Mouse (Mus musculus): Measurements from ENCODE around the gene Gpc4. TPM values are rescaled to one million over a fixed set of nuclear protein-coding genes. Genes with fewer than 3 reads are reported as not detected.
A peak's percentile ranks its signal among the peaks of the same experiment; 100 is the strongest.

Gpc4 gene
- total and polyA plus RNA-seq, 2 experiments from 2014 or later: 1.6 to 7.2 TPM

DNA sequence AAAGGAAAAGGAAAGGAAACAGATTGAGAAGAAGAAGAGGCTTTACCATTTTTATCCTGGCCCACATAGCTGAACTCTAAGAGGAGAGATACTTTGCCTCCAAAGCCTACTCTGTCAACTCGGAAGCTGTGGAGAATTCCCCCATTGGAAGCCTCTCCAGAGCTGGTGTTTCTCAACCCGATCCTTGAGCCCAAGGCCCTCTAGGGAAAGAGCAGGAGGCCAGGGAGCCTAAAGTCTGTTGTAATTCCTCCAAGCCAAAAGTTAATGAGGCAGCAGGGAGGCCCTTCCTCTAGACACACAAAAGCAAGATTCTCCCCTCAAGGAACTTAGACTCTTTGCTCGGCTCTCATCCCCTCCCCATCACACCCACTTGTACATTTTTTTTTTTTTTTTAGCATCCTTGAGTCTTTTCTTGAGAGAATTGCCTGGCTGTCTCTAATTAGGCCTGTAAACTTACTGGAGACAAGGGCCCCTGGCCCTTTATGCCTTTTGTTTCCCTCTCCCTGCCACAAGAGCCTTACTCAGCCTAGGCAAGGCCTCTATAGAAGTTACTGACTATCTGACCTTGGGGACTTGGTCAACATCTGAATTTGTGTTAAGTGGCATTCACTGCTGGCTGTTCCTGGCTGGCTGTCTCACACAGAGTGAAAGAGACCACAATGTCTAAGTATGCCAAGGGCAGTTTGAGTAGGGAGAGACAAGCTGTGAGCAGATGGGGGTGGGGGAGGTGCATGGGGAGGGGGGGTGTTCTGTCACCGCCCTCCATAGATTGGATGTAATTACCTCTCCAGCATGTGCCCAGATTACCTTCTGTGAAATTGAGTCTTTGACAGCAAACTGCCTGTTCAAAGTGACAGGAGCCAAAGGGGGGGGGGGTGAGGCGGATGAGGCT is 18.7 kb upstream of the Gpc4 start:
- no peak for TF ChIP-seq CTCF (IDR thresholded peaks at IDR 0.05)
- WGBS: 55% methylated on average over 4 of the region's 5 CpGs
- ATAC-seq (ENCODE audit: low FRiP score): no peak

DNA sequence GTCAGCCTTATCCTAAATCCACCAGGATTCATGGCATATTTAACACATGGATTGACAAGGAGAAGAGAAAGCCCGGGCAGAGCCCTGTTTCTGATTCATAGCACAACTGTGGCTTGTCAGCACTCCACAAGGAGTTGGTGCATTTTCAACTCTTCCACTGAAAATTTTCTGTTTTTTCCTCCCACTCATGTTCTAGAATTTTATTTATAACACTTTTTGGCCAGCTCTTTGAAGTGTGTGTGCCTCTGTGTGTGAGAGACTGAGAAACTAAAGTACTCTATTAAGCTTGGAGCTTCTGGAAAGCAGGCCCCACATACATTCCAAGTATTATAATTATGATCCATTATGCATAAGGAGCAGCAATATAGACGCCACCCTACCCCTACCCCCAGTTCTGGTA is 16.3 kb upstream of the Gpc4 start:
- no peaks in the 10 kb centered on the region for H3K4me1 ChIP-seq (ENCODE audit: insufficient read depth, low read length)
- no peak overlapping the region for H3K27ac ChIP-seq (ENCODE audit: low read depth, low read length)
- no peaks in the 10 kb centered on the region for H3K27me3 ChIP-seq (ENCODE audit: insufficient read depth, low read length)
- WGBS: 68% methylated on average over 2 of the region's 2 CpGs
- H3K9me3 ChIP-seq (ENCODE audit: low read length): no peaks in the 10 kb centered on the region
- TF ChIP-seq CTCF (IDR thresholded peaks at IDR 0.05): no peak
- ATAC-seq (ENCODE audit: low FRiP score): no peak
- no peak overlapping the region for H3K4me3 ChIP-seq (ENCODE audit: low read depth, low read length)
- no peak overlapping the region for H3K4me2 ChIP-seq (ENCODE audit: low read depth, low read length, poor library complexity, severe bottlenecking)
- no peak overlapping the region for H3K9ac ChIP-seq (replicated peaks; ENCODE audit: low read length, poor library complexity, severe bottlenecking)
- H3K36me3 ChIP-seq (ENCODE audit: insufficient read depth, low read length): no peaks in the 10 kb centered on the region
- DNase-seq (ENCODE audit: low spot score): no peak

More for the DNA sequence above, 18.7 kb upstream of the Gpc4 start:
- no peaks in the 10 kb centered on the region for H3K27me3 ChIP-seq (ENCODE audit: insufficient read depth, low read length)
- peak; percentile 17 for DNase-seq (ENCODE audit: low spot score)
- no peak overlapping the region for H3K4me3 ChIP-seq (ENCODE audit: low read depth, low read length)
- no peaks in the 10 kb centered on the region for H3K36me3 ChIP-seq (ENCODE audit: insufficient read depth, low read length)
- no peaks in the 10 kb centered on the region for H3K4me1 ChIP-seq (ENCODE audit: insufficient read depth, low read length)
- no peaks in the 10 kb centered on the region for H3K9me3 ChIP-seq (ENCODE audit: low read length)
- no peak overlapping the region for H3K27ac ChIP-seq (ENCODE audit: low read depth, low read length)
- no peak overlapping the region for H3K9ac ChIP-seq (replicated peaks; ENCODE audit: low read length, poor library complexity, severe bottlenecking)
- no peak overlapping the region for H3K4me2 ChIP-seq (ENCODE audit: low read depth, low read length, poor library complexity, severe bottlenecking)

DNA sequence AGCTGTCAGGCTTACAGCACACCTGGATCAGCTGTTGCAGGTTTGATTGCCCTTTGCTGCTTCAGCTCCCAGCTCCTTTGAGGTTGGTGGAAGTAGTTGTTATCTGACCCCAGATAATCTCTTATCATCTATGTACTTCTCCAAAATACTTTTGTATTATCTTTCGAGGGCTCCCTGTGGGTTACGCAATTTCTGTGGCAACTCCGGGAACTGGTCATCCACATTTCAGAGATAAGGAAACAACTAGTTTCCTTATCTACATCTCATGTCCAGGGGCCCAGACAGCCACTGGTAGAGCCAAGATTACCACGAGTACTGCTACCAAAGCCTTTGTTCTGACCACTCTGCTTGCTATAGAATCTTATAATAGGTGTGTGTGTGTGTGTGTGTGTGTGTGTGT is 12.0 kb upstream of the Gpc4 start:
- H3K4me3 ChIP-seq (ENCODE audit: low read depth, low read length): no peak overlapping the region
- no peak overlapping the region for H3K27ac ChIP-seq (ENCODE audit: low read depth, low read length)
- no peaks in the 10 kb centered on the region for H3K9me3 ChIP-seq (ENCODE audit: low read length)
- DNase-seq (ENCODE audit: low spot score) (no peak), ATAC-seq (ENCODE audit: low FRiP score) (no peak)
- H3K27me3 ChIP-seq (ENCODE audit: insufficient read depth, low read length): no peaks in the 10 kb centered on the region
- no peaks in the 10 kb centered on the region for H3K36me3 ChIP-seq (ENCODE audit: insufficient read depth, low read length)
- H3K9ac ChIP-seq (replicated peaks; ENCODE audit: low read length, poor library complexity, severe bottlenecking): no peak overlapping the region
- WGBS: 69% methylated on average over 4 of the region's 4 CpGs
- no peak for TF ChIP-seq CTCF (IDR thresholded peaks at IDR 0.05)
- H3K4me2 ChIP-seq (ENCODE audit: low read depth, low read length, poor library complexity, severe bottlenecking): no peak overlapping the region
- H3K4me1 ChIP-seq (ENCODE audit: insufficient read depth, low read length): no peaks in the 10 kb centered on the region

DNA sequence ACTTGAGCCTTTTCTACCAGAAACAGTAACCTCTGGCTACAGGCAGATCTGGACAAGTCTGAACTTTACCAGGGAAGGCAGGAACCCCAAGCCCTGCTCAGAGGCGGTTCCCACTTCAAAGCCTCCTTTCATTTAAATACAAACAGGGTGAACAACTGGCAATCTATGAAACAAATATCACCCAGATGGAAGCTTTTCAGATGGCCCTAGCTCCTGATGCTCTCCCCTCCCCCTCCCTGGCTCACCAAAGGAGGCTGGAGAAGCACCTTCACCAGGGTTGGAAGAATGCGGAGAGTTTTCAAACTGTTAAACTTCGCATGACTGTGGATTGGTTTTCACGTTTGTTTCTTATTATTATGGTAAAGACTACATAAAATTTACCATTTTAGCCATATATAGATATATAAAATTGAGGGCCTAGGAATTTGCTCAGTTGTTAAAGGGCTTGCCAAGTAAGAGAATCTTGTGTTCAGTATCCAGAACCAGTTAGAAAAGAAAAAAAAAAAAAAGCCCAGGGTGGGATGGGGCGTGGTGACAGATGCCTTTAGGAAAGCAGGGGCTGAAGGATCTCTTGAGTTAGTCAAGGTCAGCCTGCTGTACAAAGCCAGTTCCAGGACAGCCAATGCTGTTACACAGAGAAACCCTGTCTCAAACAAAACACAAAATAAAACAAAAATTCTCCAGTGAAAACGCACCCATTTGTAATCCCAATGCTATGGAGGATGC is 2.6 kb upstream of the Gpc4 start:
- H3K4me2 ChIP-seq (ENCODE audit: low read depth, low read length, poor library complexity, severe bottlenecking): no peak overlapping the region
- H3K4me1 ChIP-seq (ENCODE audit: insufficient read depth, low read length): no peaks in the 10 kb centered on the region
- H3K4me3 ChIP-seq (ENCODE audit: low read depth, low read length): no peak overlapping the region
- no peak for TF ChIP-seq CTCF (IDR thresholded peaks at IDR 0.05)
- no peaks in the 10 kb centered on the region; the same call in 1 of the 2 replicates for H3K27me3 ChIP-seq (ENCODE audit: insufficient read depth, low read length)
- H3K36me3 ChIP-seq (ENCODE audit: insufficient read depth, low read length): no peaks in the 10 kb centered on the region
- DNase-seq (ENCODE audit: low spot score) (no peak), ATAC-seq (ENCODE audit: low FRiP score) (no peak)
- H3K9me3 ChIP-seq (ENCODE audit: low read length): 0 out of 2 replicates have a peak, but pooled peaks cover 4% of the 10 kb centered on the region
- 49% methylated on average over 6 of the region's 6 CpGs for whole genome bisulfite sequencing
- H3K9ac ChIP-seq (replicated peaks; ENCODE audit: low read length, poor library complexity, severe bottlenecking): no peak overlapping the region
- H3K27ac ChIP-seq (ENCODE audit: low read depth, low read length): no peak overlapping the region

- H3K9me3 ChIP-seq (ENCODE audit: low read length): 0 out of 2 replicates have a peak, but pooled peaks cover 4% of the 10 kb centered on the region
- H3K4me1 ChIP-seq (ENCODE audit: insufficient read depth, low read length): no peaks in the 10 kb centered on the region
- no peaks in the 10 kb centered on the region for H3K36me3 ChIP-seq (ENCODE audit: insufficient read depth, low read length)
- no peak for TF ChIP-seq CTCF (IDR thresholded peaks at IDR 0.05)
- H3K4me3 ChIP-seq (ENCODE audit: low read depth, low read length): peak overlapping the region; percentile 45
- no peaks in the 10 kb centered on the region; the same call in 1 of the 2 replicates for H3K27me3 ChIP-seq (ENCODE audit: insufficient read depth, low read length)
- peak overlapping the region; percentile 82 for H3K4me2 ChIP-seq (ENCODE audit: low read depth, low read length, poor library complexity, severe bottlenecking)
- H3K9ac ChIP-seq (replicated peaks; ENCODE audit: low read length, poor library complexity, severe bottlenecking): peak overlapping the region; percentile 24; the same call in 1 of the 2 replicates
- no peak overlapping the region for H3K27ac ChIP-seq (ENCODE audit: low read depth, low read length)
- no peak for DNase-seq (ENCODE audit: low spot score)
- no peak for ATAC-seq (ENCODE audit: low FRiP score)
- 38% methylated on average over 5 of the region's 7 CpGs for WGBS
Measured at GRCm38 (mm10) chrX:52165555-52165938, 495 bp upstream of the Gpc4 start.
